Mouse (Mus musculus) liver, postnatal 0 days (tissue): Measurements from ENCODE around the gene Atoh8. TPM values are rescaled to one million over a fixed set of nuclear protein-coding genes. Genes with fewer than 3 reads are reported as not detected.
A peak's percentile ranks its signal among the peaks of the same experiment; 100 is the strongest.

Experiments
- ATAC-seq: fragments of 200-750 bp; cut with Nextera tagmentation; 2 replicates; pipeline ENCODE4 v1.8.0; 2017; ENCODE audit warnings: mild to moderate bottlenecking, moderate library complexity
- DNase-seq: peaks from one replicate; pipeline ENCODE4 v3.0.0-alpha.2; 2016
- H3K27ac ChIP-seq: fragments of 300-500 bp; sonication (generic); 2 replicates; pipeline ENCODE4 v1.5.1; 2014; ENCODE audit warnings: antibody characterized with exemption, moderate library complexity, mild to moderate bottlenecking, low read depth
- H3K27me3 ChIP-seq: fragments of 300-500 bp; sonication (generic); 2 replicates; pipeline ENCODE4 v1.6.1; 2014; ENCODE audit warnings: low read length, control low read depth, mixed read lengths; ENCODE audit not compliant: insufficient read depth
- H3K36me3 ChIP-seq: fragments of 300-500 bp; sonication (generic); replicated peaks from 2 replicates; pipeline ENCODE4 v1.6.1; 2014; ENCODE audit warnings: mild to moderate bottlenecking, control low read depth, low read length, moderate library complexity, mixed read lengths; ENCODE audit not compliant: insufficient read depth
- H3K4me1 ChIP-seq: fragments of 300-500 bp; sonication (generic); 2 replicates; pipeline ENCODE4 v1.6.1; 2014; ENCODE audit warnings: antibody characterized with exemption, mild to moderate bottlenecking, control low read depth; ENCODE audit not compliant: insufficient read depth
- H3K4me2 ChIP-seq: fragments of 300-500 bp; sonication (generic); 2 replicates; pipeline ENCODE4 v1.6.1; 2014; ENCODE audit warnings: low read depth, mild to moderate bottlenecking, low read length, moderate library complexity, mixed read lengths
- H3K4me3 ChIP-seq: fragments of 300-500 bp; sonication (generic); 2 replicates; pipeline ENCODE4 v1.5.1; 2014; ENCODE audit warnings: low read depth, low read length
- H3K9ac ChIP-seq: fragments of 300-500 bp; sonication (generic); replicated peaks from 2 replicates; pipeline ENCODE4 v1.6.1; 2014; ENCODE audit warnings: mild to moderate bottlenecking, moderate library complexity
- H3K9me3 ChIP-seq: fragments of 300-500 bp; sonication (generic); 2 replicates; pipeline ENCODE4 v1.6.1; 2016; ENCODE audit warnings: mild to moderate bottlenecking, control low read depth, low read length, mixed read lengths
- CTCF ChIP-seq: sonication (generic); IDR thresholded peaks from 2 replicates; pipeline ENCODE4 v1.5.1; 2016; ENCODE audit warnings: antibody characterized with exemption, low read depth
- EP300 ChIP-seq: IDR thresholded peaks from 2 replicates; pipeline ENCODE4 v1.6.1; 2016; ENCODE audit warnings: antibody characterized with exemption, low read depth, mild to moderate bottlenecking
- WGBS: fragments of 180-500 bp; shearing (Covaris S2); extraction: QIAGEN DNeasy Blood & Tissue Kit; methylation state at CpG from one replicate; pipeline ENCODE4 v1.1.7; 2014; ENCODE audit not compliant: insufficient replicate concordance; 5-methylcytosine and 5-hydroxymethylcytosine counted together
- polyA plus RNA-seq: library from polyadenylated mRNA; unstranded; fragments of >200 nt; fragmentation: Nextera tagmentation; extraction: Ambion mirVana; gene quantifications from 2 replicates; pipeline ENCODE4 v1.2.1, GENCODE M21; 2015

The Atoh8 gene
- polyA plus RNA-seq, 1 experiment from 2014 or later = 0.96 TPM

GRCm38 (mm10) chr6:72222876-72223275 lies 12.5 kb downstream of the Atoh8 start:
- Histone ChIP-seq H3K4me3 (no peak overlapping the region), H3K27me3 (peaks cover 24% of the 10 kb centered on the region), H3K4me2 (no peak overlapping the region), H3K9me3 (no peaks in the 10 kb centered on the region), H3K27ac (no peak overlapping the region), H3K4me1 (no peaks in the 10 kb centered on the region), H3K36me3 (no peaks in the 10 kb centered on the region), H3K9ac (no peak overlapping the region)
- DNase-seq (no peak), ATAC-seq (no peak)
- 79% methylated on average over 6 of the region's 6 CpGs for WGBS
- TF ChIP-seq CTCF (no peak), EP300 (no peak)

DNA sequence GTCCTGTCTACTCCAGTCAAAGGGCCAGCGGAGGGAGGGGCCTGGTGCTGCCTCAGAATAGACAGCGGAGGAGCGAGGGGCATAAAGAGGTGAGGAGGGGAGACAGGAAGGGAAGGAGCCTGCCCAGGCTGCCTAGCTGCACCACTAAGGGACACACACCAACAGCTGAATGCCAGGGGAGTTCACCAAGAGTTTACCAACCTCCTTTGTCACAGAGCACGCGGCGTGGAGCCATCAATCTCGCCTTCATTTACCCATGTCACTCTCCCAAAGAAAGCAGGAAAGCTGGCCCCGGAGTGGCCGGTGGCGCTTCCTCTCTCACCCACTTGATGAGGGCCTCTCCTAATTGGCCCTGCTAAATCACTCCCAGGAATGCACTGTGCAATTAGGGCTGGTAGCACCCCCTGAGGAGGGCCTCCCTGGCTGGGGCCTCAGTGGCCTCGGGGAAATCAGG lies 13.1 kb downstream of the Atoh8 start:
- peaks cover under 1% of the 10 kb centered on the region; the same call in 1 of the 2 replicates for H3K4me1 ChIP-seq
- H3K4me3 ChIP-seq = no peak overlapping the region
- no peak for DNase-seq
- no peak for TF ChIP-seq CTCF
- no peak for TF ChIP-seq EP300
- no peak overlapping the region for H3K27ac ChIP-seq
- WGBS = 11% methylated on average over 11 of the region's 11 CpGs
- H3K9ac ChIP-seq = no peak overlapping the region
- H3K36me3 ChIP-seq = no peaks in the 10 kb centered on the region
- H3K27me3 ChIP-seq = peaks cover 26% of the 10 kb centered on the region
- no peak for ATAC-seq
- H3K9me3 ChIP-seq = no peaks in the 10 kb centered on the region
- no peak overlapping the region for H3K4me2 ChIP-seq

DNA sequence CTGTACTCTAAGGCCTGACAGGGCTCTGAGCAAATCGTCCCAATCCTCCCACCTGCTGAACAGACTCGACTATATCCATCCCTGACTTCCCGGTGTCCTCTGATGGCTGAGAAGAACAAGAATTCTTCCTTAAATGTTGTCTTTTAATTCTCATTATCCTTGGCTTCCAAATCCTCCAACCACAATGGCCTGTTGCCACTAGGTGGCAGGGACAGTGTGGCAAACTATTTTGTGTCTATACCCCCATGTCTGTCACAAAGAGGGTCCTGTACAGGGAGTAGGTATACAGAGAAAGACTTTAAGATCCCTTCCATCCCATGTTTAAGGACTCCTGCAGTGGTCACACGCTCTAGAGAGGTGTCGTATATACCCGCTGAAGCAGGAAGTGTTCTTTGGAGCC lies 14.1 kb downstream of the Atoh8 start:
- no peaks in the 10 kb centered on the region for H3K9me3 ChIP-seq
- no peak overlapping the region for H3K9ac ChIP-seq
- no peak overlapping the region for H3K4me3 ChIP-seq
- H3K4me2 ChIP-seq = no peak overlapping the region
- H3K27ac ChIP-seq = no peak overlapping the region
- TF ChIP-seq EP300 (no peak), CTCF (peak; percentile 49)
- H3K36me3 ChIP-seq = no peaks in the 10 kb centered on the region
- WGBS = 47% methylated on average over 6 of the region's 6 CpGs
- H3K27me3 ChIP-seq = peaks cover 35% of the 10 kb centered on the region
- DNase-seq (no peak), ATAC-seq (no peak)
- peaks cover 6% of the 10 kb centered on the region; the same call in 1 of the 2 replicates for H3K4me1 ChIP-seq

DNA sequence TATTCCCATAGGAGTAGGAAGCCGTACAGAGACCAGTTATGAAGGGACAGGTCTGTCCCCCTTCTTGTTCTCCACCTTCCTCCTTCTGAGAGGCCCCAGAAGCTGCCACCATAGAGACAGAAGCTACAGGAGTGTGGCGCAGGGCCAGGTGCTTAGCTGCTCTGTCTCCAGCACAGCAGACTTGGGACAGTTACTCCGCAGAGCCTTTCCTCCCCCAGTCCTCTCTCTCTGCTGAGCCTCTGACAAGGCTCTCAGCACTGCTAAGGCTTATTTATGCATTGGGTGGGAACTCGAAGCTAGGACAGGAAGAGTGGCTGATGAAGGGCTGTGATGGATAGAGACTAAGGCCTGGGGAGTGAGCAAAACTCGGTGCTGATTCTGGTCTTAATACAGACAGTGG lies 15.8 kb downstream of the Atoh8 start:
- DNase-seq = no peak
- ATAC-seq = no peak
- H3K4me1 ChIP-seq = peaks cover 14% of the 10 kb centered on the region; the same call in 1 of the 2 replicates

GRCm38 (mm10) chr6:72218281-72218680 lies 17.1 kb downstream of the Atoh8 start:
- H3K9ac ChIP-seq = no peak overlapping the region
- no peak for TF ChIP-seq EP300
- no peak for TF ChIP-seq CTCF
- WGBS = 75% methylated on average over 4 of the region's 4 CpGs
- H3K4me2 ChIP-seq = no peak overlapping the region
- H3K27ac ChIP-seq = no peak overlapping the region
- ATAC-seq = no peak
- H3K9me3 ChIP-seq = no peaks in the 10 kb centered on the region
- peaks cover 14% of the 10 kb centered on the region; the same call in 1 of the 2 replicates for H3K4me1 ChIP-seq
- H3K4me3 ChIP-seq = no peak overlapping the region
- DNase-seq = no peak
- no peaks in the 10 kb centered on the region for H3K36me3 ChIP-seq
- peaks cover 30% of the 10 kb centered on the region for H3K27me3 ChIP-seq

More for the DNA sequence above, 15.8 kb downstream of the Atoh8 start:
- H3K4me3 ChIP-seq = no peak overlapping the region
- no peaks in the 10 kb centered on the region for H3K9me3 ChIP-seq
- no peak overlapping the region for H3K27ac ChIP-seq
- peaks cover 35% of the 10 kb centered on the region for H3K27me3 ChIP-seq
- TF ChIP-seq CTCF (no peak), EP300 (no peak)
- no peaks in the 10 kb centered on the region for H3K36me3 ChIP-seq
- WGBS = 58% methylated on average over 5 of the region's 5 CpGs
- H3K4me2 ChIP-seq = no peak overlapping the region
- no peak overlapping the region for H3K9ac ChIP-seq

DNA sequence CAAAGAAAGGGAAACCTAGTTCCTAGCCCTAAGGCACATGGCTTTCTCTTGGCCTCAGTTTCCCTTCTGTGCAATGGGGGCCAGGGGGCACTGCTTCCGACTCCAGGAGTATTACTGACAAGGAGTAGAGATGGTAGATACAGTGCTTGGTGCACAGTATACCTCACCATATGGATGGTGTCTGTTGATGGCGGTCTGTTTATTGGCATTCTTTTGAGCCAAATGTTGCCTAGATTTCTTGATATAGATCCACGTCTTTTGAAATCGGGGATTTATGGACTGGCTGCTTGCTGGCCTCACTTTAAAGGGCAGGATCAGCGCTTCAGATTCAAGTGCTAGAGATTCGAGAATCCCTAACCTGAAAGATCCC lies 18.0 kb downstream of the Atoh8 start:
- DNase-seq (no peak), ATAC-seq (no peak)
- Histone ChIP-seq H3K4me3 (no peak overlapping the region), H3K4me2 (peak overlapping the region; percentile 57), H3K4me1 (peaks cover 14% of the 10 kb centered on the region; the same call in 1 of the 2 replicates), H3K27ac (peak overlapping the region; percentile 72; the same call in 1 of the 2 replicates), H3K9me3 (no peaks in the 10 kb centered on the region), H3K36me3 (no peaks in the 10 kb centered on the region), H3K9ac (no peak overlapping the region), H3K27me3 (peaks cover 23% of the 10 kb centered on the region)
- TF ChIP-seq CTCF = no peak
- TF ChIP-seq EP300 = no peak
- WGBS = 62% methylated on average over 6 of the region's 6 CpGs
